Mouse (Mus musculus) olfactory bulb, adult 2 months (tissue): ENCODE measurements around the gene Ascl4.
A peak's percentile ranks its signal among the peaks of the same experiment; 100 is the strongest.

ENCODE experiments used
- CTCF ChIP-seq: fragments of 200-500 bp; IDR thresholded peaks from 2 replicates; pipeline ENCODE4 v1.5.1; 2012; ENCODE audit warnings: low read depth, mild to moderate bottlenecking, low read length, moderate library complexity; ENCODE audit not compliant: insufficient read depth
- POLR2A ChIP-seq: fragments of 200-500 bp; IDR thresholded peaks from 2 replicates; pipeline ENCODE4 v1.6.1; 2012; ENCODE audit warnings: mild to moderate bottlenecking, low read depth, low read length, moderate library complexity; ENCODE audit not compliant: insufficient read depth

DNA sequence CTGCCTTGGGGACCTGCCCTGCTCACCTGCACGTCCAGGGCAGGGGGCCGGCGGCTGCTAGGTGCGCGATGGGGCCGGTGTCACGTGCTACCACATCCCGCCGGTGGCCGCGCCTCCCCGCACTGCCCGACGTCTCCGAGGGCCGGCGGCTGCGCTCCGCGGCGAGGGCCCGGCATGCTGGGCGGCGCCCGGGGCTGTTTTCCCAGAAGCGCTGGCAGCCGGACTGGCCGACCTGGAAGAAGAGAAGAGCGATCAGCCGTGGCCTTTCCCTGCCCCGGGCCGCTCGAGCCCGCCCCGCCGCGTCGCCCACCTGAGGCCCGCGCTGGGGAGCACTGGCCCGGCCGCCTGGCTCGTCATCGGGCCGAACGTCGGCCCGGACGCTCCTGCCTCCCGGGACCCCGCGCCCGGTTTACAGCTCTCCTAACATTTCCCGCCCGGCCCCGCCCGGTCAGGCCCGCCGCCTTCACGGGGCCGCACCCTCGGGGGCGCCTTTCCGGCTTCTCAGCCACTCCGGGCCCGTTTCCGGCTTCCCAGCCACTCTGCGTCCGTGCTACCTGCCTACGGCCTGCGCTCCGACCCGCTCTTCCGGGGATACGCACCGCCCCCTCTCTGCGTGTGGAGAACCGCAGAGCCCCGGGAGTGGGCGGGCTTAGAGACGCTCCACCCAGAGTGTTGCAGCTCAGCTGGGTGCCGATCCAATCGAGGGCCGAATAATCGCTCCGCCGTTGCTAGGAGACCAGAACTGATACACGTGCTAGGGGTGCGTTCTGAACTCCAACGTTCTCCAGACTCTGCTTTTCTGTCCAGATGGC is 10.8 kb upstream of the Ascl4 start, which contains the start of gene Prdm4:
- TF ChIP-seq POLR2A = 0 out of 2 replicates have a peak, but pooled peaks have one; percentile 21
- TF ChIP-seq CTCF = no peak
